Mouse (Mus musculus): ENCODE measurements at regions not wholly inside any gene's neighbourhood (a gene's known extent, or its start where the extent isn't known, plus 50 kb on each side); places are given as distances from the start of the nearest gene placed in this dataset.

- no peak overlapping the region for H3K9ac ChIP-seq (ENCODE audit: low read length)
- WGBS: 85% methylated on average over 6 of the region's 6 CpGs
- H3K4me1 ChIP-seq (ENCODE audit: control insufficient read depth, insufficient read depth, low read length): no peaks in the 10 kb centered on the region
- H3K4me3 ChIP-seq (ENCODE audit: low read length): no peak overlapping the region
- H3K4me2 ChIP-seq (ENCODE audit: low read depth, low read length): no peak overlapping the region
- H3K27ac ChIP-seq (ENCODE audit: low read length): no peak overlapping the region
- no peaks in the 10 kb centered on the region for H3K36me3 ChIP-seq (ENCODE audit: control insufficient read depth, insufficient read depth)
- no peak for ATAC-seq (replicated peaks; ENCODE audit: extremely low read depth, insufficient read depth, low FRiP score)
- H3K9me3 ChIP-seq (replicated peaks; ENCODE audit: control insufficient read depth, low read length): no peaks in the 10 kb centered on the region
- H3K27me3 ChIP-seq (ENCODE audit: control insufficient read depth, insufficient read depth, low read length): no peaks in the 10 kb centered on the region
Observed at GRCm38 (mm10) chr1:76530342-76530741, 984.3 kb downstream of the Slc4a3 start.

GRCm38 (mm10) chr1:76535522-76535956 is 979.3 kb downstream of the Epha4 start:
- ATAC-seq (replicated peaks; ENCODE audit: extremely low read depth, insufficient read depth, low FRiP score): no peak
- WGBS: 67% methylated on average over 4 of the region's 4 CpGs

GRCm38 (mm10) chr1:76540529-76540928 is 974.4 kb downstream of the Epha4 start:
- 62% methylated on average over 3 of the region's 3 CpGs for WGBS
- no peaks in the 10 kb centered on the region for H3K9me3 ChIP-seq (replicated peaks; ENCODE audit: control insufficient read depth, low read length)
- no peak for ATAC-seq (replicated peaks; ENCODE audit: extremely low read depth, insufficient read depth, low FRiP score)
- no peak overlapping the region for H3K4me2 ChIP-seq (ENCODE audit: low read depth, low read length)
- no peak overlapping the region for H3K27ac ChIP-seq (ENCODE audit: low read length)
- H3K4me1 ChIP-seq (ENCODE audit: control insufficient read depth, insufficient read depth, low read length): no peaks in the 10 kb centered on the region
- no peaks in the 10 kb centered on the region for H3K27me3 ChIP-seq (ENCODE audit: control insufficient read depth, insufficient read depth, low read length)
- H3K4me3 ChIP-seq (ENCODE audit: low read length): no peak overlapping the region
- no peaks in the 10 kb centered on the region for H3K36me3 ChIP-seq (ENCODE audit: control insufficient read depth, insufficient read depth)
- H3K9ac ChIP-seq (ENCODE audit: low read length): no peak overlapping the region

More at GRCm38 (mm10) chr1:76535522-76535956, 979.3 kb downstream of the Epha4 start:
- Histone ChIP-seq H3K4me2 (ENCODE audit: low read depth, low read length) (no peak overlapping the region), H3K4me1 (ENCODE audit: control insufficient read depth, insufficient read depth, low read length) (no peaks in the 10 kb centered on the region), H3K9ac (ENCODE audit: low read length) (no peak overlapping the region), H3K27me3 (ENCODE audit: control insufficient read depth, insufficient read depth, low read length) (no peaks in the 10 kb centered on the region), H3K4me3 (ENCODE audit: low read length) (no peak overlapping the region), H3K36me3 (ENCODE audit: control insufficient read depth, insufficient read depth) (no peaks in the 10 kb centered on the region), H3K9me3 (replicated peaks; ENCODE audit: control insufficient read depth, low read length) (no peaks in the 10 kb centered on the region), H3K27ac (ENCODE audit: low read length) (no peak overlapping the region)

- no peak overlapping the region for H3K4me3 ChIP-seq (ENCODE audit: low read length)
- ATAC-seq (replicated peaks; ENCODE audit: extremely low read depth, insufficient read depth, low FRiP score): peak; percentile 81
- 20% methylated on average over 5 of the region's 5 CpGs for WGBS
- H3K27ac ChIP-seq (ENCODE audit: low read length): peak overlapping the region; percentile 53
- H3K9ac ChIP-seq (ENCODE audit: low read length): no peak overlapping the region
- H3K4me1 ChIP-seq (ENCODE audit: control insufficient read depth, insufficient read depth, low read length): peaks cover 4% of the 10 kb centered on the region; the same call in 1 of the 2 replicates
- H3K4me2 ChIP-seq (ENCODE audit: low read depth, low read length): no peak overlapping the region; the same call in 1 of the 2 replicates
- no peaks in the 10 kb centered on the region for H3K9me3 ChIP-seq (replicated peaks; ENCODE audit: control insufficient read depth, low read length)
- H3K27me3 ChIP-seq (ENCODE audit: control insufficient read depth, insufficient read depth, low read length): no peaks in the 10 kb centered on the region
- H3K36me3 ChIP-seq (ENCODE audit: control insufficient read depth, insufficient read depth): no peaks in the 10 kb centered on the region
Observed at GRCm38 (mm10) chr1:76550876-76551275, 964.0 kb downstream of the Epha4 start.

- 93% methylated on average over 7 of the region's 7 CpGs for WGBS
- no peaks in the 10 kb centered on the region for H3K36me3 ChIP-seq (ENCODE audit: control insufficient read depth, insufficient read depth)
Observed at GRCm38 (mm10) chr1:76559441-76559840, 955.4 kb downstream of the Epha4 start.

GRCm38 (mm10) chr1:76575487-76575886 is 939.4 kb downstream of the Epha4 start:
- H3K4me1 ChIP-seq (ENCODE audit: control insufficient read depth, insufficient read depth, low read length): peaks cover 4% of the 10 kb centered on the region; the same call in 1 of the 2 replicates
- no peak overlapping the region for H3K4me2 ChIP-seq (ENCODE audit: low read depth, low read length)
- no peaks in the 10 kb centered on the region for H3K9me3 ChIP-seq (replicated peaks; ENCODE audit: control insufficient read depth, low read length)
- no peaks in the 10 kb centered on the region for H3K36me3 ChIP-seq (ENCODE audit: control insufficient read depth, insufficient read depth)
- no peak overlapping the region for H3K27ac ChIP-seq (ENCODE audit: low read length)
- no peak for ATAC-seq (replicated peaks; ENCODE audit: extremely low read depth, insufficient read depth, low FRiP score)
- H3K27me3 ChIP-seq (ENCODE audit: control insufficient read depth, insufficient read depth, low read length): no peaks in the 10 kb centered on the region
- 64% methylated on average over 5 of the region's 5 CpGs for WGBS
- no peak overlapping the region for H3K9ac ChIP-seq (ENCODE audit: low read length)
- H3K4me3 ChIP-seq (ENCODE audit: low read length): no peak overlapping the region

More at GRCm38 (mm10) chr1:76559441-76559840, 955.4 kb downstream of the Epha4 start:
- no peak overlapping the region for H3K27ac ChIP-seq (ENCODE audit: low read length)
- no peak overlapping the region for H3K9ac ChIP-seq (ENCODE audit: low read length)
- H3K4me3 ChIP-seq (ENCODE audit: low read length): no peak overlapping the region
- no peak for ATAC-seq (replicated peaks; ENCODE audit: extremely low read depth, insufficient read depth, low FRiP score)
- no peak overlapping the region for H3K4me2 ChIP-seq (ENCODE audit: low read depth, low read length)
- H3K9me3 ChIP-seq (replicated peaks; ENCODE audit: control insufficient read depth, low read length): no peaks in the 10 kb centered on the region
- no peaks in the 10 kb centered on the region for H3K4me1 ChIP-seq (ENCODE audit: control insufficient read depth, insufficient read depth, low read length)
- H3K27me3 ChIP-seq (ENCODE audit: control insufficient read depth, insufficient read depth, low read length): no peaks in the 10 kb centered on the region

GRCm38 (mm10) chr1:76585921-76586320 is 929.0 kb downstream of the Epha4 start:
- no peaks in the 10 kb centered on the region for H3K4me1 ChIP-seq (ENCODE audit: control insufficient read depth, insufficient read depth, low read length)
- WGBS: 86% methylated on average over 2 of the region's 2 CpGs

GRCm38 (mm10) chr1:76625831-76626230 is 889.1 kb downstream of the Epha4 start:
- no peak for ATAC-seq (replicated peaks; ENCODE audit: extremely low read depth, insufficient read depth, low FRiP score)
- H3K27ac ChIP-seq (ENCODE audit: low read length): no peak overlapping the region
- no peaks in the 10 kb centered on the region for H3K36me3 ChIP-seq (ENCODE audit: control insufficient read depth, insufficient read depth)
- no peaks in the 10 kb centered on the region for H3K4me1 ChIP-seq (ENCODE audit: control insufficient read depth, insufficient read depth, low read length)
- no peak overlapping the region for H3K4me3 ChIP-seq (ENCODE audit: low read length)
- no peak overlapping the region for H3K9ac ChIP-seq (ENCODE audit: low read length)
- H3K9me3 ChIP-seq (replicated peaks; ENCODE audit: control insufficient read depth, low read length): no peaks in the 10 kb centered on the region
- H3K4me2 ChIP-seq (ENCODE audit: low read depth, low read length): no peak overlapping the region
- no peaks in the 10 kb centered on the region for H3K27me3 ChIP-seq (ENCODE audit: control insufficient read depth, insufficient read depth, low read length)
- WGBS: 91% methylated on average over 3 of the region's 3 CpGs

More at GRCm38 (mm10) chr1:76585921-76586320, 929.0 kb downstream of the Epha4 start:
- H3K27ac ChIP-seq (ENCODE audit: low read length): no peak overlapping the region
- no peaks in the 10 kb centered on the region for H3K27me3 ChIP-seq (ENCODE audit: control insufficient read depth, insufficient read depth, low read length)
- no peak overlapping the region for H3K4me3 ChIP-seq (ENCODE audit: low read length)
- H3K4me2 ChIP-seq (ENCODE audit: low read depth, low read length): no peak overlapping the region
- no peaks in the 10 kb centered on the region for H3K36me3 ChIP-seq (ENCODE audit: control insufficient read depth, insufficient read depth)
- 0 out of 2 replicates have a peak, but pooled peaks cover 1% of the 10 kb centered on the region for H3K9me3 ChIP-seq (replicated peaks; ENCODE audit: control insufficient read depth, low read length)
- ATAC-seq (replicated peaks; ENCODE audit: extremely low read depth, insufficient read depth, low FRiP score): no peak
- no peak overlapping the region for H3K9ac ChIP-seq (ENCODE audit: low read length)

GRCm38 (mm10) chr1:76629861-76630260 is 885.0 kb downstream of the Epha4 start:
- Histone ChIP-seq H3K27me3 (ENCODE audit: control insufficient read depth, insufficient read depth, low read length) (no peaks in the 10 kb centered on the region), H3K4me1 (ENCODE audit: control insufficient read depth, insufficient read depth, low read length) (no peaks in the 10 kb centered on the region), H3K4me2 (ENCODE audit: low read depth, low read length) (no peak overlapping the region), H3K9me3 (replicated peaks; ENCODE audit: control insufficient read depth, low read length) (no peaks in the 10 kb centered on the region), H3K36me3 (ENCODE audit: control insufficient read depth, insufficient read depth) (no peaks in the 10 kb centered on the region), H3K9ac (ENCODE audit: low read length) (no peak overlapping the region), H3K27ac (ENCODE audit: low read length) (no peak overlapping the region), H3K4me3 (ENCODE audit: low read length) (no peak overlapping the region)
- ATAC-seq (replicated peaks; ENCODE audit: extremely low read depth, insufficient read depth, low FRiP score): no peak
